Mouse (Mus musculus) lung, adult 2 months (tissue): Measurements from ENCODE around the gene Nudt22.

Source experiments
- CTCF ChIP-seq: fragments of 200-500 bp; IDR thresholded peaks from 2 replicates; pipeline ENCODE4 v1.5.1; 2011; ENCODE audit warnings: mild to moderate bottlenecking, low read length, control low read depth; ENCODE audit not compliant: insufficient read depth
- POLR2A ChIP-seq: fragments of 200-500 bp; IDR thresholded peaks from 2 replicates; pipeline ENCODE4 v1.6.1; 2011; ENCODE audit warnings: low read depth, mild to moderate bottlenecking, control low read depth, low read length, borderline replicate concordance; ENCODE audit errors: extremely low read depth

- TF ChIP-seq CTCF (no peak), POLR2A (no peak)
Measured at GRCm38 (mm10) chr19:6949951-6950350, 46.0 kb downstream of the Nudt22 start.
